Mouse (Mus musculus) midbrain, embryonic 10.5 days (tissue): ENCODE measurements at regions not wholly inside any gene's neighbourhood (a gene's known extent, or its start where the extent isn't known, plus 50 kb on each side); places are given as distances from the start of the nearest gene placed in this dataset.
A peak's percentile ranks its signal among the peaks of the same experiment; 100 is the strongest.
"Not testable (repeated sequence)": the region's sequence is repeated elsewhere in the genome, so short reads cannot be mapped to it uniquely, and the experiment has no call there.

Source experiments
- DNase-seq: peaks from one replicate; pipeline ENCODE4 v3.0.0-alpha.2; 2017; ENCODE audit warnings: low spot score
- H3K27ac ChIP-seq: fragments of 300-500 bp; sonication (generic); replicated peaks from 2 replicates; pipeline ENCODE4 v1.5.1; 2016; ENCODE audit warnings: mild to moderate bottlenecking
- H3K27me3 ChIP-seq: fragments of 300-500 bp; sonication (generic); 2 replicates; pipeline ENCODE4 v1.6.1; 2016; ENCODE audit warnings: low read depth, mild to moderate bottlenecking; ENCODE audit not compliant: poor library complexity, severe bottlenecking
- H3K36me3 ChIP-seq: fragments of 300-500 bp; sonication (generic); 2 replicates; pipeline ENCODE4 v1.6.1; 2016; ENCODE audit warnings: mild to moderate bottlenecking, moderate library complexity
- H3K4me1 ChIP-seq: fragments of 300-500 bp; sonication (generic); 2 replicates; pipeline ENCODE4 v1.6.1; 2016
- H3K4me3 ChIP-seq: fragments of 300-500 bp; sonication (generic); 2 replicates; pipeline ENCODE4 v1.5.1; 2016; ENCODE audit warnings: mild to moderate bottlenecking, moderate library complexity
- H3K9me3 ChIP-seq: fragments of 300-500 bp; sonication (generic); replicated peaks from 2 replicates; pipeline ENCODE4 v1.6.1; 2016; ENCODE audit warnings: mild to moderate bottlenecking
- WGBS: fragments of 180-500 bp; shearing (Covaris S2); methylation state at CpG from one replicate; pipeline ENCODE4 v1.1.7; 2016; 5-methylcytosine and 5-hydroxymethylcytosine counted together

DNA sequence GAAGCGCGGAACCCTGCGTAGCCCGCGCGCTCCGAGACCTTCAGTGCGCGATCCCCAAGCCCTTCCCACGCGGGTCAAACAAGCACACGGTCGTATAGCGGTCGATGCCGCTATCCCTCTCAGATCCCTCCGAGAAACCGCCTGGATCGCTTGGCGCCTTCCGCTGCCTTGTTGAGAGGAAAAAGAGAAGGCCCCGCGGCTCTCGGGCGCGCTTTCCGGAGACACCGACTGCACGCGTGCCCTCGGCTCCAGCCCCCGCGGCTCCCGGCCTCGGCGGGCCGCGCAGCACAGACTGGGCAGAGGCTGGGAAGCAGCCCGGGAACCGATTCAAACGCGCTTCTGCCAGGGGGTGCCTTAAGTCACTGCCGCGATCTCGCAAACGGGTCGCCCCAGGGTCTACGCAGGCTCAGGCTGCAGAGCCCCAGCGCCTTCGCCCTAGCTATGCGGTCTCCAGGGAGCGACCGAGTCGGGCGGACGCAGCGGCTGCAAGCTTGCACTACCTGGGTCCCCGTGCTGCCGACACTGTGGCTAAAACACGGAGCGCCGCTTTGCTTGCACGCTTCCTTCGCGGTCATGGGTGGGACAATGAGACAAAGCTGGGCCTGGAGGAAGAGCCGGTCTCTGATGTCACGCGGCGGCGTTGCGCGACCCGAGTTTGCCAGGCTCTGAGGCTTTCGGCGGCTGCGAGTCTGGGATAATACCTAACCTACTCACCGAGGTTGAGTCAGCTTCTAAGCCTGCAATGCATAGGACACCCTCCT is 87.3 kb downstream of the Crisp4 start:
- WGBS = under 1% methylated on average over 77 of the region's 77 CpGs
- Histone ChIP-seq H3K9me3 (no peaks in the 10 kb centered on the region), H3K27me3 (peaks cover 58% of the 10 kb centered on the region), H3K4me3 (peak overlapping the region; percentile 71), H3K36me3 (no peaks in the 10 kb centered on the region), H3K27ac (peak overlapping the region; percentile 78), H3K4me1 (peaks cover 21% of the 10 kb centered on the region)
- DNase-seq = peak; percentile 71

GRCm38 (mm10) chr1:18057646-18058210 is 88.0 kb downstream of the Crisp4 start:
- Histone ChIP-seq H3K4me1 (peaks cover 21% of the 10 kb centered on the region), H3K9me3 (no peaks in the 10 kb centered on the region), H3K4me3 (peak overlapping the region; percentile 71), H3K36me3 (no peaks in the 10 kb centered on the region), H3K27ac (peak overlapping the region; percentile 78), H3K27me3 (peaks cover 58% of the 10 kb centered on the region)
- DNase-seq = peak; percentile 45
- WGBS = under 1% methylated on average over 26 of the region's 26 CpGs

DNA sequence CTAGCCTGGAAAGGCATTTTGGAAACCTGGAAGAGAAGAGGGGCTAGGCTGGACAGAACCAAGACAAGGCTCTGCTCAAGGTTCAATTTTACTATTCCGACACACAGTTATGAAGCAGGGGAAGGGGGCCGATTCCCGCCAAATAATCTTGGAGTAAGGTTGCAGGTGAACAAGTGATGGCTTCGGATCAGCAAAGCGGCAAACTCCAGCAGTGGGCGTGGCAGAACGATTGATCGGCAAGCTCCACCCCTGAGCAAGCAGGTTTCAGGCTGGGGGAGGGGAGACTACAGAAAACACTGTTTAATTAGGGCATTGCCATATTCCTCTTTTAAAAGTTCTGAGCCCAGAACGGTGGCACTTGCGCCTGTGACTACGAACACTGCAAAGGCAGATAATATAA is 88.7 kb downstream of the Crisp4 start:
- H3K9me3 ChIP-seq, H3K27ac ChIP-seq, H3K36me3 ChIP-seq: not testable (repeated sequence)
- H3K4me3 ChIP-seq = peak overlapping the region; percentile 71
- peaks cover 58% of the 10 kb centered on the region for H3K27me3 ChIP-seq
- H3K4me1 ChIP-seq = peaks cover 21% of the 10 kb centered on the region
- peak; percentile 19 for DNase-seq
- 9% methylated on average over 11 of the region's 11 CpGs for WGBS

DNA sequence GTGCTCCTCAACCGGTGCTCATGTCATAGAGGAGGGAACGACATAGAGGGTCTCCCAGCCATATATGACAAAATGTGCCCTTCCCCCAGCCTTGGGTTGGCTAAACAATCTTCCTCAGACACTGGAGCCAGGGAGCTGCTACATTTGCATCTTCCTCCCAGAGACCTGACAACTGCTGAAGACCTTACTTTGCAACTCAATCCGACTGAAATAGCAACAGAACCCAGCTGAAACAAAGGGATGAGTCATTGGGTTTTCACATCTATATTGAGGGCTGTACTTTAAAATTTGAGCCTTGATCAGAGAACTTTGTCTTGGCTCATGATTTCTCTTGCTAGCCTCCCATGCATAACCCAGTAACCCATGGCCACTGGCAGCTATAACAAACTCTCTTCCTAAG is 115.5 kb downstream of the Crisp4 start:
- no peak overlapping the region for H3K27ac ChIP-seq
- 62% methylated on average over 3 of the region's 3 CpGs for WGBS
- H3K27me3 ChIP-seq = no peaks in the 10 kb centered on the region
- H3K4me1 ChIP-seq = no peaks in the 10 kb centered on the region
- DNase-seq = no peak
- H3K36me3 ChIP-seq = no peaks in the 10 kb centered on the region
- H3K9me3 ChIP-seq = no peaks in the 10 kb centered on the region
- H3K4me3 ChIP-seq = no peak overlapping the region

- not testable (repeated sequence) for H3K27ac ChIP-seq, DNase-seq, H3K4me3 ChIP-seq, H3K36me3 ChIP-seq, H3K4me1 ChIP-seq, H3K27me3 ChIP-seq, H3K9me3 ChIP-seq
These were observed 132.8 kb downstream of the Crisp4 start for GRCm38 (mm10) chr1:18012941-18013340.

DNA sequence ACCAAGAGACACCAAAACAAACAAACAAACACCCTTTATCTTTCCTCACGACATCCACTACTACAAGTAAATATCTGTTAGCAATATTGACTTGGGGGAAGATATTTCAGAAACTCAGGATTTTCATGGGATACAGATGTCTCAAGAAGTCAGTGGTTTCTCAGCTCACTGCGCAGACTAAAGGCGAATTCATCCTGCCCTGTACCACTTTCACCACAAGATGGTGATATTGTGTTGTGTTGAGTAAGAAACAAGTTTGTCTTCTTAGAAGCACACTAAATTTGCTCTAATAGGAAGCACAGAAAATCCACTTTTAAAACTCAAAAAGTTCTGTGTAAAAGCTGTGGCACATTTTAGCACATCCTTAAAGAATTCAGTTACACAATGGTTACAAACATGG is 165.1 kb downstream of the Crisp4 start:
- Histone ChIP-seq H3K9me3 (no peaks in the 10 kb centered on the region), H3K36me3 (no peaks in the 10 kb centered on the region), H3K4me1 (no peaks in the 10 kb centered on the region), H3K4me3 (no peak overlapping the region), H3K27ac (no peak overlapping the region), H3K27me3 (no peaks in the 10 kb centered on the region)
- peak; percentile 13 for DNase-seq
- 14% methylated on average over 3 of the region's 3 CpGs for WGBS

DNA sequence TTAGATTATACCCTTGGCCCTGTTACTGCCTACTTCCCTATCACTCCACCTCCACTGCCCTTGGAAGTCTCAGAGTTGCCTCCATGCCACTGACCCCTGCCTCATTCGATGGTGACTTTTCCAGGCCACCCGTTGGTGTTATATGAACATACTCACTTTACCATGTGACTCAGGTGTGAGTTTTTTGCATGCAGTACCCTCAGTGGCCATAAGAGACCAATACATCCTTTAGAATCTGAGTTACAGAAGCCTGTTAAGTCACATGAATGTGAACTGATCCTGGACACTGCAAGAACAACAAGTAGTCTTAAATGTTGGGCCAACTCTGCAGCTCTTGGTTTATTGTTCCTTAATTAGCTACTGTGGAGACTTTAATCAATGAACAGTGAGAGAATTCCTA is 167.6 kb downstream of the Crisp4 start:
- Histone ChIP-seq H3K36me3 (no peaks in the 10 kb centered on the region), H3K4me3 (no peak overlapping the region), H3K27ac (no peak overlapping the region), H3K27me3 (no peaks in the 10 kb centered on the region), H3K4me1 (no peaks in the 10 kb centered on the region), H3K9me3 (no peaks in the 10 kb centered on the region)
- DNase-seq = no peak
- WGBS = 86% methylated on average over 2 of the region's 2 CpGs

DNA sequence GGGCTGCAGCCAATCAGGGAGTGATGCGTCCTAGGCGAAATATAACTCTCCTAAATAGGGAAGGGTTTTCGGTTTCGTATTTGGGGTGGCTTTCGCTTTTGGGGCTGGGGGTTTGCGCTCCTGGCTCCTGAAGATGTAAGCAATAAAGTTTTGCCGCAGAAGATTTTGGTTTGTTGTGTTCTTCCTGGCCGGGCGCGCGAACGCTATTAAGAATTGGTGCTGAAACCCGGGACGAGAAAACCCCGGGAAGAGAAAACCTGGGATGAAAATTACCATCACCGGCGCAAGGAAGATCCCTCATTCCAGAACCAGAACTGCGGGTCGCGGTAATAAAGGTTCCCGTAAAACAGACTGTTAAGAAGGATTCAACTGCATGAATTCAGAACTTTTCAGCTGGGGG is 188.8 kb downstream of the Crisp4 start:
- not testable (repeated sequence) for H3K4me1 ChIP-seq, H3K4me3 ChIP-seq, H3K27ac ChIP-seq, H3K27me3 ChIP-seq, H3K9me3 ChIP-seq, H3K36me3 ChIP-seq, DNase-seq
- 96% methylated on average over 21 of the region's 21 CpGs for WGBS

GRCm38 (mm10) chr1:17932108-17932810 is 213.4 kb downstream of the Crisp4 start:
- H3K4me3 ChIP-seq, H3K4me1 ChIP-seq, H3K9me3 ChIP-seq, DNase-seq, H3K36me3 ChIP-seq, H3K27ac ChIP-seq, H3K27me3 ChIP-seq: not testable (repeated sequence)
- WGBS = 79% methylated on average over 4 of the region's 4 CpGs
